Mouse (Mus musculus): ENCODE results near the gene Phactr4. TPM values are rescaled to one million over a fixed set of nuclear protein-coding genes. Genes with fewer than 3 reads are reported as not detected.
A peak's percentile ranks its signal among the peaks of the same experiment; 100 is the strongest.

Phactr4 gene
- polyA plus RNA-seq, 1 experiment from 2014 or later, result 20.2 TPM

DNA sequence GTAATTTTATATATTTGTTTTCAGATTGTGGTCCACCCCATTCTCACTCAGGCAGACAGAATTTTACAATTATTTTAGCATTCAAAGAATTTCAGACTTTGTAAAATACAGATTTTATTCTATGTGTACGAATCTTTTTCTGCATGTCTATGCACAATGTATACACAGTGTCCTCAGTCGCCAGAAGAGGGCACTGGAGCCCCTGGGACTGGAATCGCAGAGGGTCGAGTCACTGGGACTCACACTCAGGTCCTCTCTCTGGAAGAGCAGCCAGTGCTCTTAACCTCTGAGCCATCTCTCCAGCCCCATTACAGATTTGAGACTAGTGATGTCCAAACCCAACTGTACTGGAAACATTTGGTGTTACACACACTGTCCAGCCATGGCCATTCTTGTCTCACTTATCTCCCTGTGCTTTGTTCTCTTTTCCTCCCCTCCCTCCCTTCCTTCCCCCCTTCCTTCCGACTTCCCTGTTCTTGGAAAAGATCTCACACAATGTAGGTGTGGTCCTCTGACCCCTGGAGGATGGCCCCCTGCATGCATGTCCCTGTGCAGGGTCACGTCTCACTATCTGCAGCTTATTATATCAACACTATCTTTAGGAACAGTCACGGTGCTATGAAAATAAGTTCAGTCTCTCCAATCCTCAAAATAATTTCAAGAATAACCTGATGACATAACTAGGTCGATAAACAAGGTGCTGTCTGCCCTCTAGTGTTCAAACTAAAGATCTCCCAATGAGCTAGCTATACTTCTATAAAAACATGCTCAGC is 10.8 kb downstream of the Phactr4 start:
- Histone ChIP-seq H3K27ac (replicated peaks in 1 of 2; ENCODE audit: control insufficient read depth in 1 of 2, insufficient read depth in 1 of 2, low read depth in 2 of 2, low read length in 2 of 2) (peak overlapping the region in 1 of 2 experiments; percentile 10; a peak in 2 of 4 replicates), H3K4me3 (ENCODE audit: control insufficient read depth in 1 of 2, insufficient read depth in 1 of 2, low read depth in 1 of 2, low read length in 2 of 2) (no peak overlapping the region), H3K9ac (ENCODE audit: low read length) (no peak overlapping the region), H3K27me3 (ENCODE audit: control insufficient read depth, insufficient read depth, low read length) (no peaks in the 10 kb centered on the region), H3K36me3 (ENCODE audit: control insufficient read depth, insufficient read depth, low read length) (peaks cover 17% of the 10 kb centered on the region), H3K4me2 (ENCODE audit: low read length) (no peak overlapping the region), H3K4me1 (ENCODE audit: control insufficient read depth in 2 of 2, insufficient read depth in 2 of 2, low read length in 2 of 2) (peaks cover 2 to 14% of the 10 kb centered on the region in 2 experiments), H3K9me3 (ENCODE audit: control insufficient read depth, low read length) (no peaks in the 10 kb centered on the region)
- WGBS, result 41% methylated on average over 8 of the region's 8 CpGs
- peak; percentile 75 for ATAC-seq (ENCODE audit: insufficient number of reproducible peaks, insufficient read depth, low FRiP score, low read depth)

DNA sequence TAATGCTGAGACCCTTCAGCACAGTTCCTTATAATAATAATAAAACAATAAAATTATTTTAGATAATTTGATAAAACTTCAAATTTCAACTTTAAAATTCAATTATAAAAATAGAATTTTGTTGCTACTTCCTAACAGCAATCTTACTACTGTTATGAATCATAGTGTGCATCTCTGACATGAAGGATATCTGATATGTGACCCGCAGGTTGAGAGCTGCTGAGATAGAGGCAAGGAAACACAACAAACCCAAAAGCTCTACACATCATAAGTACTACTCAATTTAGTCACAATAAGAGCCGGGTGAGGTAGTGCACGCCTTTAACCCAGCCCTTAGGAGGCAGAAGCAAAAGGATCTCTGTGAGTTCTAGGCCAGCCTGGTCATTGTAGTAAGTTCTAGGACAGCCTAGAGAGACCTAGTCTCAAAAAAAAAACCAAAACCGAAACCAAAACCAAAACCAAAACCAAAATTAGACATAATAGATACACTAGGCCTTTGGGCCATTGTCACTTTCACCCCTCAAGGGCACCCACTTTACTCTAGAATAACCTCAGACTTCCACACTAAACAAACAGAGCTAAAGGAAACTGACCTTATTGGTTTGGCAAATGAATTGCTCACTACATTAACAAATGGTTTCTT is 12.6 kb downstream of the Phactr4 start:
- ATAC-seq (ENCODE audit: insufficient number of reproducible peaks, insufficient read depth, low FRiP score, low read depth), result no peak
- peaks cover 5 to 17% of the 10 kb centered on the region in 2 experiments for H3K4me1 ChIP-seq (ENCODE audit: control insufficient read depth in 2 of 2, insufficient read depth in 2 of 2, low read length in 2 of 2)
- no peak overlapping the region for H3K4me3 ChIP-seq (ENCODE audit: control insufficient read depth in 1 of 2, insufficient read depth in 1 of 2, low read depth in 1 of 2, low read length in 2 of 2)
- peaks cover 15% of the 10 kb centered on the region for H3K36me3 ChIP-seq (ENCODE audit: control insufficient read depth, insufficient read depth, low read length)
- H3K27me3 ChIP-seq (ENCODE audit: control insufficient read depth, insufficient read depth, low read length), result no peaks in the 10 kb centered on the region
- H3K4me2 ChIP-seq (ENCODE audit: low read length), result no peak overlapping the region
- no peaks in the 10 kb centered on the region for H3K9me3 ChIP-seq (ENCODE audit: control insufficient read depth, low read length)
- H3K9ac ChIP-seq (ENCODE audit: low read length), result no peak overlapping the region
- no peak overlapping the region for H3K27ac ChIP-seq (replicated peaks in 1 of 2; ENCODE audit: control insufficient read depth in 1 of 2, insufficient read depth in 1 of 2, low read depth in 2 of 2, low read length in 2 of 2)
- 88% methylated on average over 4 of the region's 4 CpGs for WGBS

DNA sequence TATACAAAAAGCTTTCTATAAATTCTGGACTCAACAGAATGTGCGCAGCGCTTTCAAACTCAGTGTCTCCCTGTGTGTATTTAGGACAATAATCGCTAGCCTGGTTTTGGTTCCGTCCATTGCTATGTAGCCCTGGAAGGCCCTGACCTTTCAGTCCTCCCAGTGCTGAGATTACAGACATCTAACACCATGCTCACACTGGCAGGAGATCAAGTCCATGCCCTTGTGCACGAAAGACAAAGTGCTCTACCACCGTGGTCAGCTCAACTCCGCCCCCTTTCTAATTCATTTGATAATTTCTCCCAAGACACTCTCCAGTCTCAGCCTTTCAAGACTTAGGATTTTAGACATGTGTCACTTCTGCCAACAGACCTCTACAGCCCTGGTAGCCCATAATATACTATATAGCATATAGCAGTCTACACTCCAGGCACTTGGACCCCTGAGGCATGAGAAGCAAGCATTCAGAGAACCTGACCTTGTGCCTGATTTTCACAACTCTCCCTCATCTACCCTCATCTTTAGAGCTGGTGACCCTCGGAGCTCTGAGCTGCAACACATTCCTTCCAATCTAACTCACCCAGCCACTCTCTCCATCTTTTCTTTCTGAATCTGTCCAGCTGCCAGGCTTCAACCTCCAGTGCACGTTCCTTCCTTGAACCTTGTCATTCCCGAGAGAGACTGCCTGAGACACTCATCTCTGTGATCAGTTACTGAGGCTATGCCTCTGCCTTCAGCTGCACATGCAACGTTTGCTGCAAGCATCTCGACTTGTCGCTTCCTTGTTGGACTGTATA is 15.7 kb downstream of the Phactr4 start:
- Histone ChIP-seq H3K4me2 (ENCODE audit: low read length) (no peak overlapping the region), H3K9ac (ENCODE audit: low read length) (peak overlapping the region; percentile 34; the same call in 1 of the 2 replicates), H3K9me3 (ENCODE audit: control insufficient read depth, low read length) (no peaks in the 10 kb centered on the region), H3K36me3 (ENCODE audit: control insufficient read depth, insufficient read depth, low read length) (0 out of 2 replicates have a peak, but pooled peaks cover 2% of the 10 kb centered on the region), H3K27ac (replicated peaks in 1 of 2; ENCODE audit: control insufficient read depth in 1 of 2, insufficient read depth in 1 of 2, low read depth in 2 of 2, low read length in 2 of 2) (peak overlapping the region; percentile 2 to 46; a peak in 3 of 4 replicates), H3K27me3 (ENCODE audit: control insufficient read depth, insufficient read depth, low read length) (no peaks in the 10 kb centered on the region), H3K4me1 (ENCODE audit: control insufficient read depth in 2 of 2, insufficient read depth in 2 of 2, low read length in 2 of 2) (peaks cover 5 to 17% of the 10 kb centered on the region in 2 experiments), H3K4me3 (ENCODE audit: control insufficient read depth in 1 of 2, insufficient read depth in 1 of 2, low read depth in 1 of 2, low read length in 2 of 2) (no peak overlapping the region)
- 52% methylated on average over 13 of the region's 13 CpGs for WGBS
- no peak for ATAC-seq (ENCODE audit: insufficient number of reproducible peaks, insufficient read depth, low FRiP score, low read depth)

DNA sequence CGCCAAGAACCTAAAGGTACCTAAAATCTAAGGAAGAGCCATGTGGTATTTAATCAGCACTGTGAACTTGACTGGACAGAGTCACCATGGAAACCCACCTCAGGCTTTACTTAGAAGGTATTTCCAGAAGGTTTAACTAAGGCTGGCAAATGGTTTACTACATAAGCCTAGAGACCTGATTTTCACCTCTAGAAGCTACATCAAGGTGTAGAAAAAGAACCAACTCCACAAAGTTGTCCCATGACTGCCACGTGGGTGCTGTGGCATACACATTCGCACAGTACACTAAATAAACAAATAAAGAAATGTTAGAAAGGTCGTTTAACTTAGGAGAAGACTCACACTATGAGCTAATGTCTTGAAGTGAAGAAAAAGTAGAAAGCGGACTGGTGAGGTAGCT is 17.7 kb downstream of the Phactr4 start:
- 85% methylated on average over 5 of the region's 5 CpGs for WGBS

DNA sequence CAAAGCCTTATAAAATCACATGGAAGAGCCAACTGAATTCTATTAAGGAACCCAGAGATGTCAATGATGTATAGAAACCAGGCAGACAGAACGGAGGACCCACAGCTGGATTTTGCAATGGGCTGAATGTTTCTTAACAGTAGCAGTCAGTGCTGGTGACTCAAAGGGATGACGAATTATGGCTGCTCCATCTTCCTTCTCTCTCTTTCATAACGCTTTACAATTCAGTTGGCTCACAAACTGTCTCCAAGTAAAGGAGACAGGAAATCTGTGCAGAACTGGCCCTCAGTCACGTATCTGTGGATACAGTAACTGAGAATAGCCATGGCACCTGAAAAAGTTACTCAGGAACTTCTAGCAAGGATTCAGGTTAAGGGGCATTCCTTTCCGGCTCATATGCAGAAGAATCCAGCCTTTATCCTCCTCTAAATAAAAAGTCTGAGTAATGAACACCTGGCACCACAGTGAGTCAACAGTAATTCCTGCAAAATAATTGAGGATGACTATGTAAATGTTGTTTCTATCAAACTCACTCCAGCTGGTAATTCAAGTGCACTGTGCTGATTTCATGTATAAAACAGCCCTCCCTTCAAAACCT is 19.1 kb downstream of the Phactr4 start:
- no peak for ATAC-seq (ENCODE audit: insufficient number of reproducible peaks, insufficient read depth, low FRiP score, low read depth)
- H3K27ac ChIP-seq (replicated peaks in 1 of 2; ENCODE audit: control insufficient read depth in 1 of 2, insufficient read depth in 1 of 2, low read depth in 2 of 2, low read length in 2 of 2), result no peak overlapping the region
- no peaks in the 10 kb centered on the region for H3K27me3 ChIP-seq (ENCODE audit: control insufficient read depth, insufficient read depth, low read length)
- WGBS, result 69% methylated on average over 5 of the region's 5 CpGs
- 0 out of 2 replicates have a peak, but pooled peaks cover 3% of the 10 kb centered on the region for H3K36me3 ChIP-seq (ENCODE audit: control insufficient read depth, insufficient read depth, low read length)
- H3K9ac ChIP-seq (ENCODE audit: low read length), result no peak overlapping the region
- peaks cover 9 to 26% of the 10 kb centered on the region in 2 experiments for H3K4me1 ChIP-seq (ENCODE audit: control insufficient read depth in 2 of 2, insufficient read depth in 2 of 2, low read length in 2 of 2)
- H3K4me2 ChIP-seq (ENCODE audit: low read length), result no peak overlapping the region
- no peaks in the 10 kb centered on the region for H3K9me3 ChIP-seq (ENCODE audit: control insufficient read depth, low read length)
- H3K4me3 ChIP-seq (ENCODE audit: control insufficient read depth in 1 of 2, insufficient read depth in 1 of 2, low read depth in 1 of 2, low read length in 2 of 2), result no peak overlapping the region

More for the DNA sequence above, 17.7 kb downstream of the Phactr4 start:
- Histone ChIP-seq H3K9me3 (ENCODE audit: control insufficient read depth, low read length) (no peaks in the 10 kb centered on the region), H3K4me1 (ENCODE audit: control insufficient read depth in 2 of 2, insufficient read depth in 2 of 2, low read length in 2 of 2) (peaks cover 5 to 14% of the 10 kb centered on the region in 2 experiments), H3K27me3 (ENCODE audit: control insufficient read depth, insufficient read depth, low read length) (no peaks in the 10 kb centered on the region), H3K27ac (replicated peaks in 1 of 2; ENCODE audit: control insufficient read depth in 1 of 2, insufficient read depth in 1 of 2, low read depth in 2 of 2, low read length in 2 of 2) (no peak overlapping the region), H3K4me2 (ENCODE audit: low read length) (no peak overlapping the region), H3K36me3 (ENCODE audit: control insufficient read depth, insufficient read depth, low read length) (no peaks in the 10 kb centered on the region), H3K9ac (ENCODE audit: low read length) (no peak overlapping the region), H3K4me3 (ENCODE audit: control insufficient read depth in 1 of 2, insufficient read depth in 1 of 2, low read depth in 1 of 2, low read length in 2 of 2) (no peak overlapping the region)
- ATAC-seq (ENCODE audit: insufficient number of reproducible peaks, insufficient read depth, low FRiP score, low read depth), result no peak

DNA sequence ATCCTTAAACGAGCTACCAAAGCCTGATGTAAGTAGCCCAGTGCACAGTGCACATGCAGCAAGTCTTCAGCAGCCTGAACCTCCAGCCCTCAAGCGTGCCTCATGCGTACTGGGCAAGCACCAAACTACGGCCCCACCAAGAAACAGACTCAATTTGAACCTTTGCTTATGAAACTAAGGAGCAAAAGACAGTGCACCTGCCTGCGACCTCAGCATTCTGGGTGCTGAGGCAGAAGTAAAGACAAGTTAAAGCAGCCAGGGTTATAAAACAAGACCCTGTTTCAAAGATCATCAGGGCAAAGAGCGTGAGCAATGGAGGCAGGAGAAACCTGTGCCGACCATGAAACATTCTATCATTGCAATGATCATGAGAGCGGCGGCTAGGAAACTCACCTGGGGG is 21.3 kb downstream of the Phactr4 start:
- 0 out of 2 replicates have a peak, but pooled peaks cover 3% of the 10 kb centered on the region for H3K36me3 ChIP-seq (ENCODE audit: control insufficient read depth, insufficient read depth, low read length)

DNA sequence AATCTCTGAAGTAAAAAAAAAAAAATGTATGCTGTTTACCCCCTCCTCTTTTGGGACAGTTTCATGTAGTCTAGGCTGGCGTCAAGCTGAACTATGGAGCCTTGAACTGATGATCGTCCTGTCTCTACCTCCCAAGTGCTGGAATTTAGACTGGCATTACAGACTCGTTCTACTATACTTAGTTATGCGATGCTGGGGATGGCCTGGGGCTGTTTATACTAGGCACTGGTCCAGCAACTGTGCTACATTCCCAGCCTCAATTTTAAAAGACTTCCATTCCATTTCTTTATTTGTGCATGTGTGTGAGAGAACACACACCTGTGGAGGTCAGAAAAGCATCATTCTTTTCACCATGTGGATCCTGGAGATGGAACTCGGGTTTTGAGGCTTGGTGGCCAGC is 23.4 kb downstream of the Phactr4 start:
- Histone ChIP-seq H3K9me3 (ENCODE audit: control insufficient read depth, low read length) (no peaks in the 10 kb centered on the region), H3K4me2 (ENCODE audit: low read length) (no peak overlapping the region), H3K27me3 (ENCODE audit: control insufficient read depth, insufficient read depth, low read length) (no peaks in the 10 kb centered on the region), H3K27ac (replicated peaks in 1 of 2; ENCODE audit: control insufficient read depth in 1 of 2, insufficient read depth in 1 of 2, low read depth in 2 of 2, low read length in 2 of 2) (peak overlapping the region in 1 of 2 experiments; percentile 41; a peak in 2 of 4 replicates), H3K36me3 (ENCODE audit: control insufficient read depth, insufficient read depth, low read length) (0 out of 2 replicates have a peak, but pooled peaks cover 3% of the 10 kb centered on the region), H3K4me1 (ENCODE audit: control insufficient read depth in 2 of 2, insufficient read depth in 2 of 2, low read length in 2 of 2) (peaks cover 4 to 27% of the 10 kb centered on the region in 2 experiments; a peak in 3 of 4 replicates), H3K4me3 (ENCODE audit: control insufficient read depth in 1 of 2, insufficient read depth in 1 of 2, low read depth in 1 of 2, low read length in 2 of 2) (no peak overlapping the region), H3K9ac (ENCODE audit: low read length) (peak overlapping the region; percentile 21; the same call in 1 of the 2 replicates)
- 50% methylated on average over 5 of the region's 5 CpGs for WGBS
- ATAC-seq (ENCODE audit: insufficient number of reproducible peaks, insufficient read depth, low FRiP score, low read depth), result no peak

More for the DNA sequence above, 21.3 kb downstream of the Phactr4 start:
- no peaks in the 10 kb centered on the region for H3K27me3 ChIP-seq (ENCODE audit: control insufficient read depth, insufficient read depth, low read length)
- no peak overlapping the region for H3K4me3 ChIP-seq (ENCODE audit: control insufficient read depth in 1 of 2, insufficient read depth in 1 of 2, low read depth in 1 of 2, low read length in 2 of 2)
- no peak overlapping the region for H3K27ac ChIP-seq (replicated peaks in 1 of 2; ENCODE audit: control insufficient read depth in 1 of 2, insufficient read depth in 1 of 2, low read depth in 2 of 2, low read length in 2 of 2)
- ATAC-seq (ENCODE audit: insufficient number of reproducible peaks, insufficient read depth, low FRiP score, low read depth), result no peak
- H3K4me2 ChIP-seq (ENCODE audit: low read length), result no peak overlapping the region
- no peak overlapping the region for H3K9ac ChIP-seq (ENCODE audit: low read length)
- WGBS, result 92% methylated on average over 9 of the region's 9 CpGs
- no peaks in the 10 kb centered on the region for H3K9me3 ChIP-seq (ENCODE audit: control insufficient read depth, low read length)
- H3K4me1 ChIP-seq (ENCODE audit: control insufficient read depth in 2 of 2, insufficient read depth in 2 of 2, low read length in 2 of 2), result peaks cover 4 to 27% of the 10 kb centered on the region in 2 experiments; a peak in 3 of 4 replicates

Measured in heart, embryonic 14.5 days (tissue).